8 mouse cellular contexts compared by ENCODE assay signal in the genomic region with DNA sequence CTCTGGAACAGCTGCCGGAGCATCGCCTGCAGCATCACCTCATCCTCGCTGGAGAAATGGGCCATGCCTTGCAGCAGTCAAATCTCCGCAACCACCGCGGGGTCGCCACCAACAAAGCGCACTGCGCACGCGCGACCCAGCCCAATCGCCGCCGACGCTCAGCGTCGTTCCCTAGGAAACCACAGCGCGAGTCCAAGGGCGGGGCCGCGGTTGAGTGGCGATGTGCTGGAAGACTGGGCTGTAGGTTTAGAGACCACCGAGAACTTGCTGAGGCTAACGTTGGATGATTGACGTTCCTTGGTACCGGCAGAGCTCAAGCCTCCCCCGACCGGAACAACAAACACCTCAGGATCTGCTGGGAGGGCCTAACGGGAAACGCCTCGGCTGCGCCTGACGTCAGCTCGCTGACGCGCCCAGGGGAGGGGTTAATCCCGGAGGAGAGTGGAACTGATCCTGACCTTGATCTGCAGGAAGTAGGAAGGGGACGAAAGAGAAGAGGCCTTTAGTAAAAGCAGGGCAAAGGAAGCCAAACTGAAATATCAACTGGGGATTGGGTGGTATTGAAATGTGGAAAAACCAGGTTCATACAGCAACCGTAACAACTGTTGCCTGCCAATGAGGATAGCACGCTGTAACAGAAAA. TPM values are rescaled to one million over a fixed set of nuclear protein-coding genes. Genes with fewer than 3 reads are reported as not detected.
A peak's percentile ranks its signal among the peaks of the same experiment; 100 is the strongest.
DNase-seq lines count a peak whose midpoint lies in the region; ATAC-seq lines count a peak whose summit lies in the region.

A gene (minus strand): TSS at position 122 of the 642 bp plus-strand sequence.

- peak within 1 kb of the TSS; percentile 75 for H3K9ac ChIP-seq in hindbrain, embryonic 16.5 days (ENCODE audit: low read depth, low read length)

- 3% methylated on average over 42 of the region's 42 CpGs for WGBS in hindbrain, embryonic 16.5 days
- WGBS in macrophage (ENCODE audit: missing documents), result 3% methylated on average over 42 of the region's 42 CpGs

- H3K27me3 ChIP-seq in hindbrain, embryonic 16.5 days (replicated peaks; ENCODE audit: control insufficient read depth, insufficient read depth, low read length), result no peaks in the 10 kb centered on the region

- H3K36me3 ChIP-seq in hindbrain, embryonic 16.5 days (ENCODE audit: control insufficient read depth, insufficient read depth, low read length), result no peaks in the 10 kb centered on the region
- no peaks in the 10 kb centered on the region for H3K36me3 ChIP-seq in macrophage (ENCODE audit: inconsistent target)

- peak; percentile 99 for ATAC-seq in hindbrain, embryonic 16.5 days

- no peaks in the 10 kb centered on the region for H3K9me3 ChIP-seq in hindbrain, embryonic 16.5 days (ENCODE audit: control insufficient read depth, low read length)

- peak within 1 kb of the TSS; percentile 92 for H3K27ac ChIP-seq in hindbrain, embryonic 16.5 days (ENCODE audit: low read depth, low read length)
- H3K27ac ChIP-seq in macrophage, result peak within 1 kb of the TSS; percentile 45

- peak within 1 kb of the TSS; percentile 71 for H3K4me2 ChIP-seq in hindbrain, embryonic 16.5 days (ENCODE audit: low read length)

- peaks cover 5% of the 10 kb centered on the region for H3K4me1 ChIP-seq in hindbrain, embryonic 16.5 days (ENCODE audit: control insufficient read depth, insufficient read depth, low read depth, low read length)

- peak; percentile 81 for DNase-seq in WW6 (ENCODE audit: low read depth, low spot score)
- DNase-seq in cerebellum, postnatal 4 days (ENCODE audit: low spot score in 2 of 2), result peak; percentile 89 to 94
- peak; percentile 90 for DNase-seq in gastrocnemius, adult 18-20 months (ENCODE audit: low spot score)
- peak; percentile 89 to 95 for DNase-seq in left cerebral cortex, adult 18-20 months (ENCODE audit: low spot score in 2 of 2)
- peak; percentile 93 for DNase-seq in right cerebral cortex, adult 18-20 months
- DNase-seq in urinary bladder, postnatal 10 days (ENCODE audit: low spot score), result peak; percentile 78

- peak within 1 kb of the TSS; percentile 55 for H3K4me3 ChIP-seq in hindbrain, embryonic 16.5 days (ENCODE audit: low read length)
- peak within 1 kb of the TSS; percentile 79 for H3K4me3 ChIP-seq in macrophage (ENCODE audit: inconsistent target)

- no peaks in the 10 kb centered on the region for H3K79me2 ChIP-seq in macrophage (ENCODE audit: inconsistent target)

RNA-seq across cellular contexts. Expression of the gene that starts here (rescaled TPM):
- total RNA-seq in gastrocnemius, adult 18-20 months (2021), result 1 to 10 TPM; 1.5 to 1.6 TPM
- 2.6 TPM in 2 replicates for polyA plus RNA-seq in hindbrain, embryonic 16.5 days (2015; fragmentation: Nextera tagmentation; extraction: Ambion mirVana)
- 1 to 10 TPM; 8.0 to 8.1 TPM for total RNA-seq in left cerebral cortex, adult 18-20 months (2021)
- 10 to 100 TPM in 25 of 26 experiments, 1 to 10 TPM in 1; 5.8 to 56.2 (median 37.6) TPM for total RNA-seq in macrophage (2018; cell fraction: chromatin; rRNA removed)
- 1 to 10 TPM; 2.7 to 5.9 (median 4.6) TPM for total RNA-seq in macrophage (2018; cell fraction: cytosol; rRNA removed)
- 10 to 100 TPM in 22 of 26 experiments, 1 to 10 TPM in 4; 5.0 to 33.4 (median 17.6) TPM for total RNA-seq in macrophage (2018; cell fraction: nucleus; rRNA removed)
- polyA plus RNA-seq in macrophage (2018), result 2.8 to 3.6 TPM (median 3.5 TPM) in 3 replicates

Comparison
In these comparisons a context has a peak if more than half of its experiments do, and no peak if none do; other contexts are left out.
1. Peak in every context shown above with its lines: DNase-seq, ATAC-seq, H3K4me3 ChIP-seq and H3K27ac ChIP-seq.